Mouse (Mus musculus) G1E (cell line): ENCODE data around the gene Atg7. TPM values are rescaled to one million over a fixed set of nuclear protein-coding genes. Genes with fewer than 3 reads are reported as not detected.
"Not testable (repeated sequence)": the region's sequence is repeated elsewhere in the genome, so short reads cannot be mapped to it uniquely, and the experiment has no call there.

Experiments used
- ATAC-seq: 2 replicates; pipeline ENCODE4 v1.8.0; 2016; ENCODE audit warnings: mild to moderate bottlenecking; ENCODE audit not compliant: insufficient number of reproducible peaks, poor library complexity, low FRiP score, severe bottlenecking; ENCODE audit errors: extremely low read depth
- DNase-seq: peaks from one replicate; pipeline ENCODE4 v3.0.0; 2012; ENCODE audit warnings: low spot score
- H3K27me3 ChIP-seq: 2 replicates; pipeline ENCODE4 v1.6.1; 2012; ENCODE audit warnings: mild to moderate bottlenecking, low read length, inconsistent platforms; ENCODE audit not compliant: insufficient read depth
- H3K36me3 ChIP-seq: replicated peaks from 2 replicates; pipeline ENCODE3; 2012; ENCODE audit warnings: mild to moderate bottlenecking, inconsistent platforms
- H3K4me1 ChIP-seq: 2 replicates; pipeline ENCODE4 v1.6.1; 2012; ENCODE audit warnings: low read depth, low read length, inconsistent platforms, mixed read lengths; ENCODE audit not compliant: insufficient read depth
- H3K4me3 ChIP-seq: 2 replicates; pipeline ENCODE4 v1.5.1; 2012; ENCODE audit warnings: low read depth, mild to moderate bottlenecking, inconsistent platforms, low read length, moderate library complexity, mixed read lengths
- H3K9me3 ChIP-seq: replicated peaks from 2 replicates; pipeline ENCODE4 v1.6.1; 2012; ENCODE audit warnings: inconsistent platforms
- CTCF ChIP-seq: IDR thresholded peaks from 2 replicates; pipeline ENCODE4 v1.5.1; 2012; ENCODE audit warnings: low read depth, low read length, inconsistent platforms, mixed read lengths
- GATA1 ChIP-seq: IDR thresholded peaks from 2 replicates; pipeline ENCODE4 v1.6.1; 2012; ENCODE audit warnings: borderline replicate concordance, low read length, inconsistent platforms, mixed read lengths
- GATA2 ChIP-seq: IDR thresholded peaks from 2 replicates; pipeline ENCODE4 v1.6.1; 2012; ENCODE audit warnings: low read depth, low read length, inconsistent platforms, borderline replicate concordance
- POLR2AphosphoS5 ChIP-seq: IDR thresholded peaks from 2 replicates; pipeline ENCODE4 v1.6.1; 2012; ENCODE audit warnings: low read depth, low read length, inconsistent platforms; ENCODE audit not compliant: insufficient replicate concordance
- TAL1 ChIP-seq: conservative IDR thresholded peaks from 2 replicates; pipeline ENCODE4 v1.6.1; 2012; ENCODE audit warnings: low read depth, low read length, inconsistent platforms, mixed read lengths
- polyA plus RNA-seq: library from polyadenylated mRNA; stranded (reverse); fragments of >175 nt; gene quantifications from 2 replicates; pipeline ENCODE4 v1.2.3, GENCODE M21; 2012
- total RNA-seq, 2 experiments: library from RNA; stranded (forward) in 1 of 2; stranded (reverse) in 1 of 2; fragments of 200-1000 nt in 1 of 2; fragments of >200 nt in 1 of 2; fragmentation: Nextera tagmentation in 1 of 2; gene quantifications; 2 replicates each; pipeline ENCODE4 v1.2.3; 2014 to 2017

The Atg7 gene
- total RNA-seq (2014; fragmentation: Nextera tagmentation), result 19.4 and 31.0 TPM in 2 replicates
- 28.9 and 37.9 TPM in 2 replicates for total RNA-seq (2017)
- 47.4 and 55.0 TPM in 2 replicates for polyA plus RNA-seq

DNA sequence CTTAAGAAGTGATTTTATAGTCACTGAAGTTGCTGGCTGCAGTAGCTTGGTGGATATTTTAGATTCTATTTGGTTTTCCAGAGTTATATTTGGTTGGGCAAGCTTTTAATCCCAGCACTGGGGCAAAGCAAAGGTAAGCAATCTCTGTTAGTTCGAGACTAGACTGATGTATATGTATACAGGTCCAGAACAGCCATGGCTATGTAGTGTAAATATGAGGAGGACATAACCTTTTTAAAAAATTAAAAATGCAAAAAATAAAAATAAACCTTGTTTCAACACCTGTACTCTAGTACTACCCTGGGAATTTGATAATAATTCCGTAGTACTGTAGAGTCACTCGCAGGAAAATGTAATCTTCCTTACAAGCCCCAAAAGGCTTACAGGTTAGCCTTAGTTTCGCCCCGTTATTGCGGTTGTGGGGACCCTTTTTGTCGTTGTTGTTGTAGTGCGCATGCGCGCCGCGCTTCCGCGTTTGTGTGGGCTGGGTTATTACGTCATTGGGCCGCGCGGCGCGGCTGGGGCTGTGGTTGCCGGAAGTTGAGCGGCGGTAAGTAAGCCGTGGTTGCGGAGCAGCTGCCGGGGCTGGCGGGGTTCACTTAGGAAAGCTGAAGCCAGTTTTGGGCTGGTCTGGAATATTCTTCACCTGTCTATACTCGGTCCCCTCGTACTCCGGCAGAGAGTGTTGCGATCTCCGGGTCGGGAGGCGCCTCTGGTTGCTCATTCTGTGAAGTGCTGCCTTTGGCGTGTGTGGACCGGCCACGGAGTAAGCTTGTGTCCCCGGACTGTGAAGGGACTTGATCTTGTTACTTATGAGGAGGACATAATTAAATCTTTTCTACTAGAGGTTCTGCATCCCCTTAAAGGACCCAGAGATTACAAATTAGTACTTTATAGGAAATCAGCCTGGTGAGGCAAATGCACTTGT, at the start of gene Atg7:
Gene Atg7, plus strand, starts transcription at position 497 of the 928 bp plus-strand sequence.
- H3K9me3 ChIP-seq, result no peaks in the 10 kb centered on the region
- H3K36me3 ChIP-seq, result peaks cover 26% of the 10 kb centered on the region

DNA sequence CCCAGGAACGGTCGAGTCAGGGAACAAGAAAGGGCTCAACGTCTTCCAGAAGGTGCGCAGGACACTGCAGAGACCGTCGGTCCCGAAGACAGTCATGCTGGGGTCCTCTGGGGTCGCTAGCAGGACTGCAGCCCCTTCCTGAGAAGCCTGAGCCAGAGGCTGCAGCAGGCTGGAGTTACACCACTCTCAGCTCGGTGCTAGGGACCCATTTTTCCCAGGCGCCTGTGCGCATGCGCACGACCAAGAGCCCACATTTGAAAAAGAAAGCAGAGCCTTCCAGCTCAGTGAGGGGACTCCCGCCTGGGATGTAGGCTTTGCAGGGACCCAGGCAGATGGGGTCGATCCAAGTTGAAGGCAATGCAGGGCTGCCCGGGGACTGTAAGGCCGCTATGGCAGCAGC, 28.8 kb upstream of the Atg7 start:
- not testable (repeated sequence) for H3K27me3 ChIP-seq, H3K36me3 ChIP-seq, DNase-seq, H3K4me1 ChIP-seq, ATAC-seq, H3K4me3 ChIP-seq, H3K9me3 ChIP-seq

More for the DNA sequence above, at the start of gene Atg7:
- TF ChIP-seq CTCF (no peak), GATA1 (no peak), GATA2 (no peak), POLR2AphosphoS5 (no peak), TAL1 (no peak)
- Histone ChIP-seq H3K4me1 (peaks cover 9% of the 10 kb centered on the region; the same call in 1 of the 2 replicates), H3K27me3 (no peaks in the 10 kb centered on the region), H3K4me3 (peak within 1 kb of the TSS; percentile 85)
- DNase-seq (peak; percentile 77), ATAC-seq (peak; percentile 69)

DNA sequence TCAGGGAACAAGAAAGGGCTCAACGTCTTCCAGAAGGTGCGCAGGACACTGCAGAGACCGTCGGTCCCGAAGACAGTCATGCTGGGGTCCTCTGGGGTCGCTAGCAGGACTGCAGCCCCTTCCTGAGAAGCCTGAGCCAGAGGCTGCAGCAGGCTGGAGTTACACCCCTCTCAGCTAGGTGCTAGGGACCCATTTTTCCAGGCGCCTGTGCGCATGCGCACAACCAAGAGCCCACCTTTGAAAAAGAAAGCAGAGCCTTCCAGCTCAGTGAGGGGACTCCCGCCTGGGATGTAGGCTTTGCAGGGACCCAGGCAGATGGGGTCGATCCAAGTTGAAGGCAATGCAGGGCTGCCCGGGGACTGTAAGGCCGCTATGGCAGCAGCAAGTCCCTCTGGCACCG, 9.0 kb upstream of the Atg7 start:
- not testable (repeated sequence) for H3K9me3 ChIP-seq, DNase-seq, H3K4me3 ChIP-seq, ATAC-seq, H3K4me1 ChIP-seq, H3K36me3 ChIP-seq, H3K27me3 ChIP-seq

DNA sequence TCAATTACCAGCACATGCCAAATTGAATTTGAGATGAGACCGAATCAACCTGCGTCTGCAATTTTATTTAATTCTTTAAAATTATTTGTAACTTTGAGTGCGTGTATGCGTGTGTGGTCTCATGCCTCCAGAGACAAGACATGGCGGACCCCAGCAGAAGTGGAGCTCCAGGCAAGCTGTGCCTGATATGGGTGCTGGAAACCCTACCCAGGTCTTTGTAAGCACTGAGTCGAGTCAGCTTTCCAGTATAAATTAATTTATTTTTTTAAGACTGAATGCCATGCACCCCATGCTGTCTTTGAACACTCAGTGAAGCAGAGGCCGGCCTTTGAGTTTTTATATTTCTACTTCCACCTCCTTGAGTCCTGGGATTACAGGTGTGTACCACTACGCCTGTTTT, 819 bp downstream of the Atg7 start:
- no peaks in the 10 kb centered on the region for H3K27me3 ChIP-seq
- no peak for TF ChIP-seq GATA1
- TF ChIP-seq GATA2, result no peak
- TF ChIP-seq CTCF, result no peak
- TF ChIP-seq POLR2AphosphoS5, result no peak
- no peak for TF ChIP-seq TAL1
- ATAC-seq (no peak), DNase-seq (no peak)
- peaks cover 32% of the 10 kb centered on the region for H3K36me3 ChIP-seq
- H3K4me3 ChIP-seq, result peak overlapping the region; percentile 85
- H3K4me1 ChIP-seq, result peaks cover 10% of the 10 kb centered on the region; the same call in 1 of the 2 replicates
- H3K9me3 ChIP-seq, result no peaks in the 10 kb centered on the region

DNA sequence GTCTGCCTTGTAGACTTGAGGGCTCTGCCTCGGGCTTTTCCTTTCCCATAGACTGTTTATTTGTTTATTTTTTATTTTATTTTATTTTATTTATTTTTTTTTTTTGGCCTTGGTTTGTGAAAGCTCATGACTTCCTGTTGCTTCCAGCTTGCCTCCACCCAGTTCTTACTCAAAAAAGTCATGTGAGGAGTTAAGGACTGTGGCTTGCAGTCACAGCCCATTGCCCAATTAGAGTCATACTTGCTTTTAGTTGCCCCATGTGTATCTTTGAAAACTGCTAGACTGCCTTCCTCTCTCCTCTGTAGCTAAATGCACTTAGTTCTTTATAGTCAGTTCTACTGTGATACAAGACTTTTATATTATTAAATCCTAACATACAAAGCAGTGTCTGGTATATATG, 1.6 kb downstream of the Atg7 start:
- ATAC-seq (peak; percentile 58), DNase-seq (no peak)
- no peak overlapping the region; the same call in 1 of the 2 replicates for H3K4me3 ChIP-seq

DNA sequence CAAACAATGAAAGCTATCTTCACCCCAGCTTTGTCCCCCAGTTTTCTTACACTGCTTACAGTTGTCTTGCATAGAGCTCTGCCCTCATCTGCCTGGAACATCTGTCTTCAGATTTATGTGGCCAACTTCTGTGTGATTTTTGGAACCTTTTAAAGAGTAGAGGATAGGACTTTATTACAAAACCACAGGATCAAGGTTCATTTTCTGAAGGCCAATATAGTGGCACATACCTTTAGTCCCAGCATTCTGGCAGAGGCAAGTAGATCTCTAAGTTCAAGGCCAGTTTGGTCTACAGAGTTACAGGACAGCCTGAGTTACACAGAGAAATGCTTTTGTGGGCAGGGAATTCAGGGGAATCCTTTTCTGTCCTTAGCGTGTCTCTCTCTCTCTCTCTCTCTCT, 3.3 kb downstream of the Atg7 start:
- no peaks in the 10 kb centered on the region for H3K27me3 ChIP-seq
- H3K4me3 ChIP-seq, result no peak overlapping the region
- peaks cover 57% of the 10 kb centered on the region for H3K36me3 ChIP-seq
- DNase-seq, result no peak
- H3K4me1 ChIP-seq, result peaks cover 12% of the 10 kb centered on the region; the same call in 1 of the 2 replicates
- H3K9me3 ChIP-seq, result no peaks in the 10 kb centered on the region
- TF ChIP-seq POLR2AphosphoS5 (no peak), GATA1 (no peak), TAL1 (no peak), CTCF (no peak), GATA2 (no peak)
- no peak for ATAC-seq

More for the DNA sequence above, 1.6 kb downstream of the Atg7 start:
- H3K4me1 ChIP-seq, result peaks cover 12% of the 10 kb centered on the region; the same call in 1 of the 2 replicates
- no peaks in the 10 kb centered on the region for H3K27me3 ChIP-seq
- peaks cover 41% of the 10 kb centered on the region for H3K36me3 ChIP-seq
- TF ChIP-seq TAL1 (no peak), POLR2AphosphoS5 (no peak), GATA1 (no peak), CTCF (no peak), GATA2 (no peak)
- H3K9me3 ChIP-seq, result no peaks in the 10 kb centered on the region

DNA sequence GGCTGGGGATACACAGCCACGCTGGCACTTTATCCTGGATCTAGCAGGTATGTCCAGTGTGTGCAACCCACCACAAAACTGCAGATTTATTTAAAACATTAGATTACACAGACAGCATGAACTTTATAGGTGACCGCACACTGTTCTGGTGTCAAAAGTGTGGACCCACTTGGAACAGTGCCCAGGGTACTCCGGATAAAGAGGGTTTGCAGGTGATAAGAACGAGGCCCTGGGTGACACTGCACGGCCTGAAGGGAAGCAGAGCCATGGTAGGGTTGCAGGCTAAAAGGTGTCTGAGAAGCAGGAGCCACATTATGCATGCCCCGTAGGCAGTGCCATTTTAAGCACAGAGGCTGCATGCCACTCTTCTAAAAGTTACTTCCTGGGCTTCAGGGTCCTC, 4.1 kb downstream of the Atg7 start:
- no peak for ATAC-seq
- Histone ChIP-seq H3K9me3 (no peaks in the 10 kb centered on the region), H3K4me3 (no peak overlapping the region), H3K27me3 (no peaks in the 10 kb centered on the region), H3K4me1 (peaks cover 12% of the 10 kb centered on the region; the same call in 1 of the 2 replicates), H3K36me3 (peaks cover 65% of the 10 kb centered on the region)
- TF ChIP-seq POLR2AphosphoS5, result no peak
- no peak for TF ChIP-seq CTCF
- TF ChIP-seq GATA1, result no peak
- TF ChIP-seq TAL1, result no peak
- no peak for TF ChIP-seq GATA2
- no peak for DNase-seq
